Mouse (Mus musculus) MEL (cell line): ENCODE data around the gene Srrm3. TPM values are rescaled to one million over a fixed set of nuclear protein-coding genes. Genes with fewer than 3 reads are reported as not detected.
A peak's percentile ranks its signal among the peaks of the same experiment; 100 is the strongest.

ENCODE experiments used
- DNase-seq: peaks from one replicate; pipeline ENCODE4 v3.0.0; 2011; ENCODE audit warnings: low read depth, low spot score
- H3K27ac ChIP-seq: 2 replicates; pipeline ENCODE4 v1.5.1; 2012; ENCODE audit warnings: low read depth, mild to moderate bottlenecking, control low read depth, low read length, moderate library complexity; ENCODE audit not compliant: control insufficient read depth
- H3K27me3 ChIP-seq, 2 experiments: fragments of 150-350 bp in 1 of 2; sonication (generic) in 1 of 2; 2 replicates each; pipeline ENCODE4 v1.6.1; 2012; ENCODE audit warnings: low read length in 2 of 2, mild to moderate bottlenecking in 2 of 2, improper control_type of control experiment in 1 of 2, moderate library complexity in 1 of 2; ENCODE audit not compliant: insufficient read depth in 2 of 2, control insufficient read depth in 1 of 2
- H3K36me3 ChIP-seq, 2 experiments: 2 replicates each; pipeline ENCODE4 v1.6.1; 2012 to 2014; ENCODE audit warnings: low read length in 2 of 2, improper control_type of control experiment in 1 of 2, inconsistent platforms in 1 of 2, mild to moderate bottlenecking in 1 of 2; ENCODE audit not compliant: insufficient read depth in 2 of 2, control insufficient read depth in 1 of 2
- H3K4me1 ChIP-seq, 2 experiments: fragments of 150-350 bp in 1 of 2; sonication (generic) in 1 of 2; 2 replicates each; pipeline ENCODE4 v1.6.1; 2012; ENCODE audit warnings: low read length in 2 of 2, improper control_type of control experiment in 1 of 2, mild to moderate bottlenecking in 1 of 2; ENCODE audit not compliant: insufficient read depth in 2 of 2, control insufficient read depth in 1 of 2
- H3K4me3 ChIP-seq, 2 experiments: fragments of 150-350 bp in 1 of 2; sonication (generic) in 1 of 2; 2 replicates each; pipeline ENCODE4 v1.5.1; 2012; ENCODE audit warnings: low read depth in 2 of 2, low read length in 2 of 2, mild to moderate bottlenecking in 2 of 2, moderate library complexity in 2 of 2, control low read depth in 1 of 2, improper control_type of control experiment in 1 of 2; ENCODE audit not compliant: control insufficient read depth in 1 of 2, insufficient read depth in 1 of 2
- H3K79me2 ChIP-seq: 2 replicates; pipeline ENCODE4 v1.6.1; 2012; ENCODE audit warnings: mild to moderate bottlenecking, low read length, moderate library complexity; ENCODE audit not compliant: control insufficient read depth, poor library complexity, insufficient read depth
- H3K9ac ChIP-seq: 2 replicates; pipeline ENCODE4 v1.6.1; 2012; ENCODE audit warnings: low read depth, mild to moderate bottlenecking, control low read depth, low read length, moderate library complexity; ENCODE audit not compliant: control insufficient read depth, poor library complexity, severe bottlenecking
- H3K9me3 ChIP-seq: fragments of 150-350 bp; sonication (generic); replicated peaks from 2 replicates; pipeline ENCODE4 v1.6.1; 2012; ENCODE audit warnings: mild to moderate bottlenecking, low read length, improper control_type of control experiment, moderate library complexity; ENCODE audit not compliant: insufficient read depth
- BHLHE40 ChIP-seq: IDR thresholded peaks from 2 replicates; pipeline ENCODE4 v1.6.1; 2012; ENCODE audit warnings: low read depth, mild to moderate bottlenecking, inconsistent platforms, low read length, improper control_type of control experiment, borderline replicate concordance
- CHD1 ChIP-seq: IDR thresholded peaks from 2 replicates; pipeline ENCODE4 v1.6.1; 2012; ENCODE audit warnings: low read depth, mild to moderate bottlenecking, inconsistent platforms, low read length, improper control_type of control experiment
- CHD2 ChIP-seq: IDR thresholded peaks from 2 replicates; pipeline ENCODE4 v1.6.1; 2011; ENCODE audit warnings: low read length, improper control_type of control experiment
- E2F4 ChIP-seq: IDR thresholded peaks from 2 replicates; pipeline ENCODE4 v1.6.1; 2011; ENCODE audit warnings: low read depth, low read length, improper control_type of control experiment, borderline replicate concordance
- ELF1 ChIP-seq: IDR thresholded peaks from 2 replicates; pipeline ENCODE4 v1.6.1; 2014; ENCODE audit warnings: low read depth, mild to moderate bottlenecking, inconsistent platforms, low read length, improper control_type of control experiment, moderate library complexity
- EP300 ChIP-seq, 2 experiments: IDR thresholded peaks; 2 replicates each; pipeline ENCODE4 v1.6.1; 2011; ENCODE audit warnings: improper control_type of control experiment in 2 of 2, low read length in 2 of 2, low read depth in 1 of 2, mild to moderate bottlenecking in 1 of 2
- GABPA ChIP-seq: IDR thresholded peaks from 2 replicates; pipeline ENCODE4 v1.6.1; 2012; ENCODE audit warnings: low read depth, mild to moderate bottlenecking, inconsistent platforms, low read length, improper control_type of control experiment, moderate library complexity
- GATA1 ChIP-seq: IDR thresholded peaks from 2 replicates; pipeline ENCODE4 v1.6.1; 2011; ENCODE audit warnings: low read depth, low read length, improper control_type of control experiment
- HCFC1 ChIP-seq: IDR thresholded peaks from 2 replicates; pipeline ENCODE4 v1.6.1; 2012; ENCODE audit warnings: low read depth, mild to moderate bottlenecking, inconsistent platforms, low read length, improper control_type of control experiment, moderate library complexity
- JUND ChIP-seq: IDR thresholded peaks from 2 replicates; pipeline ENCODE4 v1.6.1; 2011; ENCODE audit warnings: low read depth, mild to moderate bottlenecking, improper control_type of control experiment, low read length
- MAFK ChIP-seq: IDR thresholded peaks from 2 replicates; pipeline ENCODE4 v1.6.1; 2011; ENCODE audit warnings: low read depth, mild to moderate bottlenecking, low read length, improper control_type of control experiment, borderline replicate concordance
- MAZ ChIP-seq: IDR thresholded peaks from 2 replicates; pipeline ENCODE4 v1.6.1; 2012; ENCODE audit warnings: low read depth, mild to moderate bottlenecking, inconsistent platforms, low read length, improper control_type of control experiment
- MXI1 ChIP-seq: IDR thresholded peaks from 2 replicates; pipeline ENCODE4 v1.6.1; 2011; ENCODE audit warnings: mild to moderate bottlenecking, low read depth, low read length, improper control_type of control experiment
- MYB ChIP-seq: IDR thresholded peaks from 2 replicates; pipeline ENCODE4 v1.6.1; 2011; ENCODE audit warnings: mild to moderate bottlenecking, low read depth, low read length, improper control_type of control experiment
- MYC ChIP-seq: IDR thresholded peaks from 2 replicates; pipeline ENCODE4 v1.6.1; 2011; ENCODE audit warnings: low read depth, mild to moderate bottlenecking, low read length, improper control_type of control experiment, moderate library complexity
- NELFE ChIP-seq: IDR thresholded peaks from 2 replicates; pipeline ENCODE4 v1.6.1; 2011; ENCODE audit warnings: low read depth, low read length, improper control_type of control experiment
- NRF1 ChIP-seq: IDR thresholded peaks from 2 replicates; pipeline ENCODE4 v1.6.1; 2014; ENCODE audit warnings: low read depth, mild to moderate bottlenecking, inconsistent platforms, low read length, improper control_type of control experiment, moderate library complexity; ENCODE audit not compliant: poor library complexity, insufficient read depth, severe bottlenecking
- POLR2A ChIP-seq, 2 experiments: IDR thresholded peaks; 2 replicates each; pipeline ENCODE4 v1.6.1; 2011 to 2012; ENCODE audit warnings: low read length in 2 of 2, mild to moderate bottlenecking in 2 of 2, control low read depth in 1 of 2, improper control_type of control experiment in 1 of 2, low read depth in 1 of 2, moderate library complexity in 1 of 2; ENCODE audit not compliant: control insufficient read depth in 1 of 2, insufficient read depth in 1 of 2, poor library complexity in 1 of 2
- POLR2AphosphoS5 ChIP-seq: IDR thresholded peaks from 2 replicates; pipeline ENCODE4 v1.6.1; 2012; ENCODE audit warnings: low read depth, borderline replicate concordance, mild to moderate bottlenecking, inconsistent platforms, low read length, moderate library complexity, mixed read lengths
- RAD21 ChIP-seq: IDR thresholded peaks from 2 replicates; pipeline ENCODE4 v1.6.1; 2011; ENCODE audit warnings: mild to moderate bottlenecking, low read depth, low read length, improper control_type of control experiment
- RCOR1 ChIP-seq: IDR thresholded peaks from 2 replicates; pipeline ENCODE4 v1.6.1; 2012; ENCODE audit warnings: low read depth, mild to moderate bottlenecking, inconsistent platforms, low read length, improper control_type of control experiment
- SIN3A ChIP-seq: IDR thresholded peaks from 2 replicates; pipeline ENCODE4 v1.6.1; 2012; ENCODE audit warnings: low read length, improper control_type of control experiment, inconsistent platforms
- TCF12 ChIP-seq: IDR thresholded peaks from 2 replicates; pipeline ENCODE4 v1.6.1; 2014; ENCODE audit warnings: low read depth, mild to moderate bottlenecking, inconsistent platforms, low read length, improper control_type of control experiment, moderate library complexity
- UBTF ChIP-seq: IDR thresholded peaks from 2 replicates; pipeline ENCODE4 v1.6.1; 2012; ENCODE audit warnings: low read depth, mild to moderate bottlenecking, inconsistent platforms, low read length, improper control_type of control experiment, moderate library complexity, borderline replicate concordance; ENCODE audit not compliant: insufficient read depth
- USF1 ChIP-seq: IDR thresholded peaks from 2 replicates; pipeline ENCODE4 v1.6.1; 2014; ENCODE audit warnings: low read depth, mild to moderate bottlenecking, inconsistent platforms, low read length, improper control_type of control experiment, moderate library complexity
- USF2 ChIP-seq, 2 experiments: IDR thresholded peaks; 2 replicates each; pipeline ENCODE4 v1.6.1; 2011 to 2012; ENCODE audit warnings: improper control_type of control experiment in 2 of 2, low read length in 2 of 2, borderline replicate concordance in 1 of 2, inconsistent platforms in 1 of 2, low read depth in 1 of 2, mild to moderate bottlenecking in 1 of 2; ENCODE audit not compliant: insufficient read depth in 1 of 2
- ZC3H11A ChIP-seq: IDR thresholded peaks from 2 replicates; pipeline ENCODE4 v1.6.1; 2012; ENCODE audit warnings: low read depth, mild to moderate bottlenecking, inconsistent platforms, low read length, improper control_type of control experiment
- ZKSCAN1 ChIP-seq: IDR thresholded peaks from 2 replicates; pipeline ENCODE4 v1.6.1; 2012; ENCODE audit warnings: low read depth, mild to moderate bottlenecking, inconsistent platforms, low read length, improper control_type of control experiment, moderate library complexity
- ZNF384 ChIP-seq: IDR thresholded peaks from 2 replicates; pipeline ENCODE4 v1.6.1; 2012; ENCODE audit warnings: low read depth, mild to moderate bottlenecking, inconsistent platforms, low read length, improper control_type of control experiment
- polyA plus RNA-seq, 2 experiments: library from polyadenylated mRNA; stranded (reverse) in 1 of 2; unstranded in 1 of 2; fragments of >175 nt in 1 of 2; fragments of >200 nt in 1 of 2; gene quantifications; 2 replicates each; pipeline versions ENCODE4 v1.2.1 to v1.2.4; 2012; ENCODE audit warnings: low replicate concordance in 2 of 2, low read depth in 1 of 2; ENCODE audit not compliant: insufficient read length in 2 of 2, insufficient read depth in 1 of 2, missing spikeins in 1 of 2
- total RNA-seq: library from RNA; depleted of rRNA; stranded (reverse); fragments of 300-350 nt; gene quantifications from 2 replicates; pipeline ENCODE4 v1.2.3, GENCODE M21; 2012

The Srrm3 gene
- total and polyA plus RNA-seq, 3 experiments, result not detected

DNA sequence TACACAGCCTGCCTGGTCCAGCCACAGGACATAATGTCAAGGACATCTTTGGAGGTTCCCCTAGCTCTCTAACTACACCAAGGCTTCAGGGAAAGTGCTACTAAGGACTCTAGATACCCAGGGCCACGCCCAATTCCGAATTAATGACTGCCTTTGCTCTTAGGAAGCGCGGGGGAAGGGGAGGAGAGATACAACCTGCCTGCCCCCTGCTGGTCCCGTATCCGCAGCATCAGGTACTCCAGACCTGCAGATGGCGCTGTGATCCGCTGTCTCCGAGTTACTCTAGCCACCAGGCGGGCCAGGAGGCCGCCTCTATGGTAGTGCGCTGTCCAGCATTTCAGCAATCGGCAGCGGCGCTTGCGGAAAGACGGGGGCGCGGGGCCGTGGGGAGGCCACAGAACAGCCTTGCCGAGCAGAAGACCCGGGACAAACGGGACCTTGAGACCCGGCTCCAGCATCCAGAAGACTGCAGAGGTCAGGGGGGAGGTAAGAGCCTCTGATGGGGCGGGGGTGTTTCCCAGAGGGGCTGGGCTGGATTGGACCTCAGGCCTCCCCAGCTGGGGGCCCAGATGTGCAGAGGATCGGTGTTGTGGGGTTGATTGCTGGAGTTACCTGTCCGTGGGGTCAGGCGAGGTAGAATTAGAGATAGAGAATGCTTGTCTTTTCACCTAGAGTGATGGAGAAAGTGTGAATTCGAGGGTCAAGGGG is at the start of gene Srrm3 (continued):
- TF ChIP-seq TCF12 (peak; percentile 26; the same call in 1 of the 2 replicates), POLR2AphosphoS5 (no peak), E2F4 (no peak)

DNA sequence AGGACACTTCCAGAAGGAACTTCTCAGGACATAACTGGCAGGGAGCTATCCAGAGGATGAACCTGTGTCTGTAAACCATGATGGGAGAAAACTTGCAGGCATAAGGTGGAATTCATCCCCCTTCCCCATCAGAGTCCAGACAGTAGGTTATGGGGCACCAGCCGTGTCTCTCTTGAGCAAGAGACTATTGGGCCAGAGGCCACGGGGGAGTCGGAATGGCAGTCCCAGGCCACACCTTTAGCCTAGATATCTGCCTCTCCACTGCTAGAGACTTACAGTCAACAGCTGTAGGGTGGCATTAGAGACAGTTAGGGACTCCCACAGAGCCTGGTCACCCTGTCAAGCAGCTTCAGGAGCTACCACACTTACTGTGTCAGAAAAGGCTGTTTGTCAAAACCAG is 44.8 kb upstream of the Srrm3 start:
- Histone ChIP-seq H3K27ac (no peak overlapping the region), H3K36me3 (no peaks in the 10 kb centered on the region), H3K9ac (no peak overlapping the region), H3K4me1 (no peaks in the 10 kb centered on the region), H3K9me3 (no peaks in the 10 kb centered on the region), H3K4me3 (no peak overlapping the region), H3K27me3 (no peaks in the 10 kb centered on the region; a peak in 1 of 4 replicates), H3K79me2 (no peaks in the 10 kb centered on the region)
- no peak for TF ChIP-seq MXI1
- TF ChIP-seq ELF1, result no peak
- no peak for TF ChIP-seq ZKSCAN1
- TF ChIP-seq ZC3H11A, result no peak
- DNase-seq, result no peak

- peak; percentile 75 for DNase-seq
- Histone ChIP-seq H3K9me3 (no peaks in the 10 kb centered on the region), H3K4me1 (no peaks in the 10 kb centered on the region), H3K79me2 (no peaks in the 10 kb centered on the region), H3K27ac (no peak overlapping the region), H3K36me3 (no peaks in the 10 kb centered on the region), H3K27me3 (no peaks in the 10 kb centered on the region; a peak in 1 of 4 replicates), H3K9ac (no peak overlapping the region), H3K4me3 (no peak overlapping the region)
- TF ChIP-seq NRF1 (no peak), ZC3H11A (peak; percentile 97), USF2 (IDR thresholded peaks at IDR 0.05; ENCODE audit: borderline replicate concordance in 1 of 2, insufficient read depth in 1 of 2, low read depth in 1 of 2, low read length in 2 of 2) (no peak), MAZ (no peak), MAFK (no peak), GABPA (no peak), POLR2A (IDR thresholded peaks at IDR 0.05; ENCODE audit: control insufficient read depth in 1 of 2, insufficient read depth in 1 of 2, low read depth in 1 of 2, low read length in 2 of 2, poor library complexity in 1 of 2) (no peak), SIN3A (no peak; the same call in 1 of the 2 replicates), EP300 (IDR thresholded peaks at IDR 0.05; ENCODE audit: low read depth in 1 of 2, low read length in 2 of 2) (no peak), ELF1 (no peak), JUND (no peak), HCFC1 (no peak), NELFE (no peak), RAD21 (peak; percentile 99), ZNF384 (no peak), CHD1 (no peak), RCOR1 (no peak), MYC (no peak), GATA1 (no peak), USF1 (no peak), MYB (no peak), UBTF (no peak), POLR2AphosphoS5 (no peak), CHD2 (no peak), BHLHE40 (no peak)
Measured at GRCm38 (mm10) chr5:135763526-135763925, 43.2 kb upstream of the Srrm3 start.
